Mouse (Mus musculus): ENCODE results near the gene Krt13.

Gene Krt13

GRCm38 (mm10) chr11:100112935-100113741 is 8.2 kb downstream of the Krt13 start:
- no peak for DNase-seq (ENCODE audit: low spot score in 2 of 2)

GRCm38 (mm10) chr11:100105576-100106122 is 15.7 kb downstream of the Krt13 start, which contains the start of gene Krt36:
Gene Krt36, minus strand, starts transcription at chr11:100105626.
- DNase-seq (ENCODE audit: low spot score in 2 of 2), result no peak

- DNase-seq (ENCODE audit: low spot score in 2 of 2), result no peak
Observed at GRCm38 (mm10) chr11:100102693-100103429, 18.5 kb downstream of the Krt13 start.

- no peak for DNase-seq (ENCODE audit: low spot score in 2 of 2)
Observed at GRCm38 (mm10) chr11:100100391-100100790, 21.0 kb downstream of the Krt13 start.

- no peak for DNase-seq (ENCODE audit: low spot score in 2 of 2)
Observed at GRCm38 (mm10) chr11:100097819-100098218, 23.5 kb downstream of the Krt13 start.

- DNase-seq (ENCODE audit: low spot score in 2 of 2), result no peak
Observed at GRCm38 (mm10) chr11:100096141-100096540, 25.2 kb downstream of the Krt13 start, which contains the start of gene Krt35. Gene Krt35, minus strand, starts transcription at chr11:100096241.

- DNase-seq (ENCODE audit: low spot score in 2 of 2), result no peak
Observed at GRCm38 (mm10) chr11:100088378-100089025, 32.9 kb downstream of the Krt13 start.

- no peak for DNase-seq (ENCODE audit: low spot score in 2 of 2)
Observed at GRCm38 (mm10) chr11:100087861-100088260, 33.5 kb downstream of the Krt13 start, which contains the start of gene Krt32. Gene Krt32, minus strand, starts transcription at chr11:100088226.

- DNase-seq (ENCODE audit: low spot score in 2 of 2), result no peak
Observed at GRCm38 (mm10) chr11:100073873-100074272, 47.5 kb downstream of the Krt13 start.
